Mouse (Mus musculus) heart, embryonic 12.5 days (tissue): Measurements from ENCODE around the gene Ephb2. TPM values are rescaled to one million over a fixed set of nuclear protein-coding genes. Genes with fewer than 3 reads are reported as not detected.

ENCODE experiments used
- ATAC-seq: fragments of 200-750 bp; cut with Nextera tagmentation; 2 replicates; pipeline ENCODE4 v1.8.0; 2017; ENCODE audit warnings: moderate TSS enrichment, moderate library complexity; ENCODE audit not compliant: insufficient number of reproducible peaks, low FRiP score
- H3K27ac ChIP-seq: fragments of 300-500 bp; sonication (generic); 2 replicates; pipeline ENCODE4 v1.5.1; 2016; ENCODE audit warnings: mild to moderate bottlenecking, moderate library complexity; ENCODE audit not compliant: poor library complexity, severe bottlenecking
- H3K27me3 ChIP-seq: fragments of 300-500 bp; sonication (generic); replicated peaks from 2 replicates; pipeline ENCODE4 v1.6.1; 2016; ENCODE audit warnings: mild to moderate bottlenecking, moderate library complexity
- H3K36me3 ChIP-seq: fragments of 300-500 bp; sonication (generic); 2 replicates; pipeline ENCODE4 v1.6.1; 2016; ENCODE audit warnings: mild to moderate bottlenecking, moderate library complexity
- H3K4me1 ChIP-seq: fragments of 300-500 bp; sonication (generic); replicated peaks from 2 replicates; pipeline ENCODE4 v1.6.1; 2016; ENCODE audit warnings: mild to moderate bottlenecking
- H3K4me2 ChIP-seq: fragments of 300-500 bp; sonication (generic); 2 replicates; pipeline ENCODE4 v1.6.1; 2016; ENCODE audit warnings: mild to moderate bottlenecking, moderate library complexity
- H3K4me3 ChIP-seq: fragments of 300-500 bp; sonication (generic); 2 replicates; pipeline ENCODE4 v1.5.1; 2016; ENCODE audit warnings: mild to moderate bottlenecking
- H3K9ac ChIP-seq: fragments of 300-500 bp; sonication (generic); 2 replicates; pipeline ENCODE4 v1.6.1; 2016; ENCODE audit warnings: mild to moderate bottlenecking, moderate library complexity
- H3K9me3 ChIP-seq: fragments of 300-500 bp; sonication (generic); replicated peaks from 2 replicates; pipeline ENCODE4 v1.6.1; 2016; ENCODE audit warnings: mild to moderate bottlenecking, moderate library complexity
- WGBS: fragments of 180-500 bp; shearing (Covaris S2); methylation state at CpG from one replicate; pipeline ENCODE4 v1.1.7; 2016; 5-methylcytosine and 5-hydroxymethylcytosine counted together
- polyA plus RNA-seq: library from polyadenylated mRNA; unstranded; fragments of >200 nt; fragmentation: Nextera tagmentation; extraction: Ambion mirVana; gene quantifications from 2 replicates; pipeline ENCODE4 v1.2.1, GENCODE M21; 2016

Ephb2 gene
- 1.5 and 2.1 TPM in 2 replicates for polyA plus RNA-seq

GRCm38 (mm10) chr4:136835621-136836386 is at the start of gene Ephb2:
Gene Ephb2 (minus strand): TSS chr4:136835988.
- Histone ChIP-seq H3K36me3 (no peaks in the 10 kb centered on the region), H3K4me3 (peak within 1 kb of the TSS; percentile 94), H3K9me3 (no peaks in the 10 kb centered on the region), H3K9ac (peak within 1 kb of the TSS; percentile 83), H3K27ac (0 out of 2 replicates have a peak within 1 kb of the TSS, but pooled peaks have one; percentile 4), H3K27me3 (peaks cover 84% of the 10 kb centered on the region), H3K4me2 (peak within 1 kb of the TSS; percentile 99), H3K4me1 (peaks cover 16% of the 10 kb centered on the region)
- WGBS: under 1% methylated on average over 63 of the region's 88 CpGs
- ATAC-seq: peak; percentile 64

- no peaks in the 10 kb centered on the region for H3K36me3 ChIP-seq
- H3K27ac ChIP-seq: no peak overlapping the region
- peaks cover 78% of the 10 kb centered on the region for H3K27me3 ChIP-seq
- H3K4me2 ChIP-seq: no peak overlapping the region
- no peak for ATAC-seq
- no peak overlapping the region for H3K4me3 ChIP-seq
- 20% methylated on average over 5 of the region's 5 CpGs for WGBS
- H3K4me1 ChIP-seq: no peaks in the 10 kb centered on the region
- H3K9ac ChIP-seq: no peak overlapping the region
- no peaks in the 10 kb centered on the region for H3K9me3 ChIP-seq
These were observed 42.8 kb upstream of the Ephb2 start for GRCm38 (mm10) chr4:136878601-136879000.

GRCm38 (mm10) chr4:136878171-136878570 is 42.4 kb upstream of the Ephb2 start:
- Histone ChIP-seq H3K9ac (no peak overlapping the region), H3K9me3 (no peaks in the 10 kb centered on the region), H3K27me3 (peaks cover 81% of the 10 kb centered on the region), H3K4me2 (no peak overlapping the region), H3K4me3 (no peak overlapping the region), H3K36me3 (no peaks in the 10 kb centered on the region), H3K4me1 (no peaks in the 10 kb centered on the region), H3K27ac (no peak overlapping the region)
- ATAC-seq: peak; percentile 18; the same call in 1 of the 2 replicates
- WGBS: 35% methylated on average over 8 of the region's 8 CpGs

GRCm38 (mm10) chr4:136876971-136877370 is 41.2 kb upstream of the Ephb2 start:
- Histone ChIP-seq H3K27me3 (peaks cover 77% of the 10 kb centered on the region), H3K36me3 (no peaks in the 10 kb centered on the region), H3K9me3 (no peaks in the 10 kb centered on the region), H3K4me3 (no peak overlapping the region), H3K4me1 (no peaks in the 10 kb centered on the region), H3K4me2 (no peak overlapping the region), H3K9ac (no peak overlapping the region), H3K27ac (no peak overlapping the region)
- WGBS: 20% methylated on average over 7 of the region's 7 CpGs
- no peak for ATAC-seq

GRCm38 (mm10) chr4:136875012-136875411 is 39.2 kb upstream of the Ephb2 start:
- no peak overlapping the region for H3K9ac ChIP-seq
- H3K4me3 ChIP-seq: no peak overlapping the region
- WGBS: 84% methylated on average over 14 of the region's 14 CpGs
- no peaks in the 10 kb centered on the region for H3K4me1 ChIP-seq
- ATAC-seq: no peak
- H3K36me3 ChIP-seq: no peaks in the 10 kb centered on the region
- H3K4me2 ChIP-seq: no peak overlapping the region
- no peak overlapping the region for H3K27ac ChIP-seq
- H3K9me3 ChIP-seq: no peaks in the 10 kb centered on the region
- H3K27me3 ChIP-seq: peaks cover 70% of the 10 kb centered on the region

- no peak for ATAC-seq
- 80% methylated on average over 6 of the region's 6 CpGs for WGBS
- H3K4me2 ChIP-seq: no peak overlapping the region
- H3K9me3 ChIP-seq: no peaks in the 10 kb centered on the region
- H3K9ac ChIP-seq: no peak overlapping the region
- peaks cover 82% of the 10 kb centered on the region for H3K27me3 ChIP-seq
- H3K36me3 ChIP-seq: no peaks in the 10 kb centered on the region
- no peak overlapping the region for H3K27ac ChIP-seq
- H3K4me3 ChIP-seq: no peak overlapping the region
- no peaks in the 10 kb centered on the region for H3K4me1 ChIP-seq
These were observed 32.6 kb upstream of the Ephb2 start for GRCm38 (mm10) chr4:136868371-136868770.

- WGBS: 13% methylated on average over 12 of the region's 12 CpGs
- peaks cover 83% of the 10 kb centered on the region for H3K27me3 ChIP-seq
These were observed 32.0 kb upstream of the Ephb2 start for GRCm38 (mm10) chr4:136867690-136868345.

GRCm38 (mm10) chr4:136865531-136865930 is 29.7 kb upstream of the Ephb2 start:
- no peak for ATAC-seq
- Histone ChIP-seq H3K27ac (no peak overlapping the region), H3K9me3 (no peaks in the 10 kb centered on the region), H3K4me2 (no peak overlapping the region), H3K36me3 (no peaks in the 10 kb centered on the region), H3K4me1 (peaks cover 12% of the 10 kb centered on the region; the same call in 1 of the 2 replicates), H3K4me3 (no peak overlapping the region), H3K9ac (no peak overlapping the region), H3K27me3 (peaks cover 99% of the 10 kb centered on the region)
- WGBS: 70% methylated on average over 5 of the region's 5 CpGs

More at GRCm38 (mm10) chr4:136867690-136868345, 32.0 kb upstream of the Ephb2 start:
- Histone ChIP-seq H3K4me3 (no peak overlapping the region), H3K27ac (no peak overlapping the region), H3K9me3 (no peaks in the 10 kb centered on the region), H3K4me1 (peaks cover 3% of the 10 kb centered on the region; the same call in 1 of the 2 replicates), H3K4me2 (no peak overlapping the region), H3K36me3 (no peaks in the 10 kb centered on the region), H3K9ac (no peak overlapping the region)
- ATAC-seq: no peak

- H3K9ac ChIP-seq: no peak overlapping the region
- H3K4me3 ChIP-seq: no peak overlapping the region
- ATAC-seq: no peak
- no peak overlapping the region for H3K4me2 ChIP-seq
- H3K4me1 ChIP-seq: peaks cover 12% of the 10 kb centered on the region; the same call in 1 of the 2 replicates
- H3K27ac ChIP-seq: no peak overlapping the region
- H3K9me3 ChIP-seq: no peaks in the 10 kb centered on the region
- peaks cover 97% of the 10 kb centered on the region for H3K27me3 ChIP-seq
- H3K36me3 ChIP-seq: no peaks in the 10 kb centered on the region
- 20% methylated on average over 15 of the region's 15 CpGs for WGBS
These were observed 29.1 kb upstream of the Ephb2 start for GRCm38 (mm10) chr4:136864751-136865470.

- H3K4me2 ChIP-seq: no peak overlapping the region
- no peak for ATAC-seq
- peaks cover 97% of the 10 kb centered on the region for H3K27me3 ChIP-seq
- H3K27ac ChIP-seq: no peak overlapping the region
- whole genome bisulfite sequencing: 21% methylated on average over 9 of the region's 9 CpGs
- H3K9me3 ChIP-seq: no peaks in the 10 kb centered on the region
- peaks cover 12% of the 10 kb centered on the region; the same call in 1 of the 2 replicates for H3K4me1 ChIP-seq
- no peak overlapping the region for H3K9ac ChIP-seq
- H3K4me3 ChIP-seq: no peak overlapping the region
- no peaks in the 10 kb centered on the region for H3K36me3 ChIP-seq
These were observed 27.7 kb upstream of the Ephb2 start for GRCm38 (mm10) chr4:136863517-136863916.

- Histone ChIP-seq H3K4me1 (peaks cover 12% of the 10 kb centered on the region; the same call in 1 of the 2 replicates), H3K9ac (no peak overlapping the region), H3K9me3 (no peaks in the 10 kb centered on the region), H3K36me3 (no peaks in the 10 kb centered on the region), H3K27me3 (peaks cover 96% of the 10 kb centered on the region), H3K27ac (no peak overlapping the region), H3K4me3 (no peak overlapping the region), H3K4me2 (no peak overlapping the region)
- no peak for ATAC-seq
- 41% methylated on average over 2 of the region's 2 CpGs for WGBS
These were observed 26.6 kb upstream of the Ephb2 start for GRCm38 (mm10) chr4:136862411-136862810.
